Mouse (Mus musculus) limb, embryonic 12.5 days (tissue): Measurements from ENCODE around the gene Pimreg. TPM values are rescaled to one million over a fixed set of nuclear protein-coding genes. Genes with fewer than 3 reads are reported as not detected.

Experiments used
- ATAC-seq: fragments of 200-750 bp; cut with Nextera tagmentation; 2 replicates; pipeline ENCODE4 v1.8.0; 2017; ENCODE audit warnings: low read depth, moderate TSS enrichment; ENCODE audit not compliant: insufficient number of reproducible peaks, insufficient read depth, low FRiP score, low TSS enrichment
- H3K27ac ChIP-seq: fragments of 300-500 bp; sonication (generic); 2 replicates; pipeline ENCODE4 v1.5.1; 2016; ENCODE audit warnings: mild to moderate bottlenecking, moderate library complexity
- H3K27me3 ChIP-seq: fragments of 300-500 bp; sonication (generic); 2 replicates; pipeline ENCODE4 v1.6.1; 2016; ENCODE audit warnings: mild to moderate bottlenecking, moderate library complexity
- H3K36me3 ChIP-seq: fragments of 300-500 bp; sonication (generic); 2 replicates; pipeline ENCODE4 v1.6.1; 2016; ENCODE audit warnings: mild to moderate bottlenecking, moderate library complexity
- H3K4me1 ChIP-seq: fragments of 300-500 bp; sonication (generic); replicated peaks from 2 replicates; pipeline ENCODE4 v1.6.1; 2016
- H3K4me2 ChIP-seq: fragments of 300-500 bp; sonication (generic); 2 replicates; pipeline ENCODE4 v1.6.1; 2016; ENCODE audit warnings: mild to moderate bottlenecking, moderate library complexity
- H3K4me3 ChIP-seq: fragments of 300-500 bp; sonication (generic); replicated peaks from 2 replicates; pipeline ENCODE4 v1.5.1; 2016; ENCODE audit warnings: mild to moderate bottlenecking
- H3K9ac ChIP-seq: fragments of 300-500 bp; sonication (generic); replicated peaks from 2 replicates; pipeline ENCODE4 v1.6.1; 2016; ENCODE audit warnings: mild to moderate bottlenecking, moderate library complexity
- H3K9me3 ChIP-seq: fragments of 300-500 bp; sonication (generic); 2 replicates; pipeline ENCODE4 v1.6.1; 2016; ENCODE audit warnings: mild to moderate bottlenecking, moderate library complexity
- WGBS: fragments of 180-500 bp; shearing (Covaris S2); methylation state at CpG from one replicate; pipeline ENCODE4 v1.1.7; 2016; 5-methylcytosine and 5-hydroxymethylcytosine counted together
- polyA plus RNA-seq: library from polyadenylated mRNA; unstranded; fragments of >200 nt; fragmentation: Nextera tagmentation; extraction: Ambion mirVana; gene quantifications from 2 replicates; pipeline ENCODE4 v1.2.1, GENCODE M21; 2016

Gene Pimreg
- polyA plus RNA-seq, 1 experiment from 2014 or later = 138 TPM

DNA sequence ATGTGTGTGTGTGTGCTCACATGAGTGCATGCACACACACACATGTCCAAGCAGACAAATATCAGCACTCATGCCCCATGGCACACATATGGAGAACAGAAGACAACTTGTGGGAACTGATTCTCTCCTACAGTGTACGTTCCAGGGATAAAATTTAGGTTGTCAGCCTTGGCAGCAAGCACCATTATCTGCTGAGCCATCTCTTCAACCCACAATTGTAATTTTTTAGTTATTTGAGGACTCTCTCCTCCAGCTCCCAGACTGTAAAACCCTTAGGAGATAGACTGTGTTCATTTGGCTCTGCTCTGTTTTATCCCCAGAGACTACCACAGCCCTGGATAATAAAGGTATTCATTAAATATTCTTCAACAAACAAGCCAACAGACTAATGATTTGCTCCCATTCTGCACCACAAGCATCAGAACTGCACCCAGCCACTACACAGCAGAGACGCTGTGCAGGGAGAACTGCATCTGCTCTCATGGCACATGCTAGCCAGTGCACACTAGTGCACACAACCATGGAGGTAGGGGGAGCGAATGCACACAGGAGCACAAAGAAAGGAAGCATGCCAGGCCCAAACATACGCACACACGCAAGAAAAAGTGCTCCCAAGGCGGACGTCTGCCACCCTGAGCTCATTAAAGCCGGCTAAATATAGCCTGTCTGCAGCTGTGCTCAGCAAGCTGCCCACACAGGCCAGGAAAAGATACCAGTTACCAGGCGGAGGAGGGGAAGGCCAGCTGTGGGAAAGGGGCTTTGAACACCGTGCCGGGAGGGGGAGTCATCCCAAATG, 44.6 kb downstream of the Pimreg start:
- peaks cover 19% of the 10 kb centered on the region for H3K4me1 ChIP-seq
- no peaks in the 10 kb centered on the region for H3K27me3 ChIP-seq
- no peak overlapping the region; the same call in 1 of the 2 replicates for H3K9ac ChIP-seq
- peak; percentile 47; the same call in 1 of the 2 replicates for ATAC-seq
- 21% methylated on average over 11 of the region's 11 CpGs for WGBS
- no peaks in the 10 kb centered on the region for H3K9me3 ChIP-seq
- no peaks in the 10 kb centered on the region for H3K36me3 ChIP-seq
- no peak overlapping the region for H3K4me3 ChIP-seq
- peak overlapping the region; percentile 78 for H3K27ac ChIP-seq
- H3K4me2 ChIP-seq = no peak overlapping the region

DNA sequence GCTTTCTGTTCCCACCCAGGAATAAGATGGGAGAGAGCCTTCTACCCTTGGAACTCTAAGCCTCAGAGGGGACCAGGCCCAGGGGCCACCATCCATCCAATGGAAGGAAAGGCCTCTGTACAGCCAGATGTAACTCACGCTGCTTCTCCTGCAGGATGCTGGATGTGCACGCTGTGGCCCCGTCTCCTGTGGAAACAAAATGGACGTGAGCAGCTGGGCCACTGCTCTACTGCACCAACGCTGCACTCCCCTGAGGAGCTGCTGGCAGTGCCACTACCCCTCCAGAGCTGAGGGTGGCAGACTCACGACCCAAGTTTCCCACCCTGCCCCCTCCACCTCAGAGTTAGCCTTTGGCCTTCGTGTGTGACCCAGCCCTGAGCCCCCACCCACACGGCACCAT, 50.6 kb downstream of the Pimreg start:
- H3K27ac ChIP-seq = no peak overlapping the region
- no peak overlapping the region for H3K4me2 ChIP-seq
- H3K4me3 ChIP-seq = no peak overlapping the region
- no peaks in the 10 kb centered on the region; the same call in 1 of the 2 replicates for H3K27me3 ChIP-seq
- H3K4me1 ChIP-seq = peaks cover under 1% of the 10 kb centered on the region; the same call in 1 of the 2 replicates
- 67% methylated on average over 8 of the region's 8 CpGs for WGBS
- no peaks in the 10 kb centered on the region for H3K36me3 ChIP-seq
- ATAC-seq = no peak
- no peaks in the 10 kb centered on the region for H3K9me3 ChIP-seq
- no peak overlapping the region for H3K9ac ChIP-seq

DNA sequence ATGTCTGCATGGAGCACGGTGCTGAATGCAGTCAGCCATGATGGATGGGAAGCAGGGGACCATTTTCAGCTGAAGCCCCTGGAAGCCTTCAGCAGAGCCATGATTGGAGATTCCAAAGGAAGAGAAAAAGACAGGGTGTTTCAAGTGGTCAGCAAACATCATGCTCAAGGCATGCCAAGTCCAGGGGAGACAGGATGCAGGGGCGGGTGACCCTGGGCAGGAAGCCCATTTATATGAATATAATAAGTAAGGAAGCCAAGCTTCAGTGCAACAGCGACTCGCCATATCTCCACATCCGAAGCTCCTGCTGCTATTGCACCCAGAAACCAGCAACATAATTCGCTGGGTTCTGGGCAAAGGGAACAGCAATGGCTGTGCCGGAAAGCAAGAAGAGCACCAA, 52.6 kb downstream of the Pimreg start:
- 88% methylated on average over 7 of the region's 7 CpGs for WGBS
- Histone ChIP-seq H3K4me2 (no peak overlapping the region), H3K27me3 (no peaks in the 10 kb centered on the region; the same call in 1 of the 2 replicates), H3K27ac (no peak overlapping the region), H3K9me3 (no peaks in the 10 kb centered on the region), H3K36me3 (no peaks in the 10 kb centered on the region), H3K4me1 (no peaks in the 10 kb centered on the region), H3K4me3 (no peak overlapping the region), H3K9ac (no peak overlapping the region)
- ATAC-seq = no peak

DNA sequence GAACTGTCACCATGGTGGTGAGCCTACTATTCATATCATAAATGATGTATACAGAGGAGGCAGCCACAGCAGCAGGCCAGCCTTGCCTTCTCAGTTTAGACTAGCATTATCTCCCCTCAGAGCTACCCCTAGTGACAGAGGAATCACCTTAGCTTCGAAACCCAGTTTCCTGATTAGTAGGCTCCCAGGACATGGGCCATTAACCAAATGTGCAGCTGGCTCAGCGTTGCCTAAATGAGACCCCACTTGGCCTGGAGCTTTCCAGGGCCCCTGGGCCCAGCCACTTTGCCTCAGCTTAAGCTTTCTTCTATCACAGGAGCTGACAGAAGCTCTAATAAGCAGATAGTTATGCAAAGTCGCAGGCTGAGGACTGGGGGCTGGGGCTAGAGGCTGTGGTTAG, 54.2 kb downstream of the Pimreg start:
- H3K4me2 ChIP-seq = no peak overlapping the region
- no peaks in the 10 kb centered on the region; the same call in 1 of the 2 replicates for H3K27me3 ChIP-seq
- ATAC-seq = no peak
- H3K27ac ChIP-seq = no peak overlapping the region
- H3K4me1 ChIP-seq = no peaks in the 10 kb centered on the region
- H3K4me3 ChIP-seq = no peak overlapping the region
- WGBS = 43% methylated on average over 3 of the region's 3 CpGs
- H3K9ac ChIP-seq = no peak overlapping the region
- no peaks in the 10 kb centered on the region for H3K9me3 ChIP-seq
- H3K36me3 ChIP-seq = no peaks in the 10 kb centered on the region

Other genes with a start within 250 kb of the Pimreg start
- gene Aipl1, start 4.5 kb upstream of the Pimreg start, polyA plus RNA-seq = 0.31 and 0.32 TPM in 2 replicates
- gene Pitpnm3, start 93.7 kb downstream of the Pimreg start, polyA plus RNA-seq = 0.13 and 0.18 TPM in 2 replicates
- 0.81 and 1.1 TPM in 2 replicates for gene Gm43951, start 164.8 kb downstream of the Pimreg start, polyA plus RNA-seq
- 17.1 and 21.5 TPM in 2 replicates for gene 4933427D14Rik, start 165.4 kb downstream of the Pimreg start, polyA plus RNA-seq
- 200 and 201 TPM in 2 replicates for gene Txndc17, start 165.5 kb downstream of the Pimreg start, polyA plus RNA-seq
- 48.2 and 48.8 TPM in 2 replicates for gene Med31, start 173.6 kb downstream of the Pimreg start, polyA plus RNA-seq
- gene Slc13a5, start 225.2 kb downstream of the Pimreg start, polyA plus RNA-seq = 0.27 TPM in 1 of 2 replicates, not detected in the other